Mouse (Mus musculus) forelimb bud, embryonic 11.5 days (tissue): ENCODE data around the gene Dpm2.
A peak's percentile ranks its signal among the peaks of the same experiment; 100 is the strongest.

ENCODE experiments used
- DNase-seq: peaks from one replicate; pipeline ENCODE4 v3.0.0-alpha.2; 2012; ENCODE audit warnings: low read depth, low spot score

The Dpm2 gene

DNA sequence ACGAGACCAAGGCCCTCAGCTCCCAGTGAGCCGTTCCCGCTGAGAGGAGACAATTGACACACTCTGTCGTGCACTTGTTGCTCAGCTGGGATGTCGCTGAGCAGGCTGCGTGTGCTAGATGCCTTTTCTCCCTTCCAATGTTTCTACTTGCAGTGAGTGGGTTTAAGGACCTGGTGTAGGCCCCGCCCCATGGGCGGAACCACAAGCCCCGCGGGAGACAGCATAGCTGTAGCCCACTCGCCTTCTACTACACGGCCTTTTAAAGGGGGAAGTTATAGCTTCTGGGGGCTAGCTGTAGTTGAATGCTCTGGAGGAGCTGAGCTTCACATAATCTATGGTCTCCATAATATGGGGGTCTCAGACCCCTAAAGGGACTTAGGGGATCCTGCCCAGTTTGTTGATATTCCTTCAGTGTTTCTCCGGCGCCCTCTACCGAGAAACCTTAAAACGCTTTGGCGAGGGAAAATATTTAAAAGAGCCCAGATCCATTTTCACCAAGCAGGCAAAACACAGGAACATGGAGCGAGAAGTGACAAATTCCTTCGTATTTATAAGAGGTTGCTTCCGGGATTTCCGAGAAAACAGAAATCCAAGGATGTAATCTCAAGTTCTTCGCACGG is 40.1 kb downstream of the Dpm2 start:
- no peak for DNase-seq

DNA sequence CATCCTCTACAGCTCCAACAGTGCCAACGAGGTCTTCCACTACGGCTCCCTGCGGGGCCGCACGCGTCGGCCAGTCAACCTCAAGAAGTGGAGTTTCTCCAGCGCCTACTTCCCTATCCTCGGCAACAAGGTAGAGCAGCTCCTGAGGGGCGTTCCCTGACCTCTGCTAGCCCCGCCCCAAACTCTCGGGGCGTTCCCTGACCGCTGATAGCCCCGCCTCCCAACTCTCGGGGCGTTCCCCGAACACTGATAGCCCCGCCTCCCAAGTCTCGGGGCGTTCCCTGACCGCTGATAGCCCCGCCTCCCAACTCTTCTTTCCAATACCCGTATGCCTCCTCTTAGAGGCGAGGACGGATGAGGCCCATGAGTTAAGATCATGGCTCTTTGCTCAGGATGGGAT is 41.6 kb downstream of the Dpm2 start:
- DNase-seq = no peak

DNA sequence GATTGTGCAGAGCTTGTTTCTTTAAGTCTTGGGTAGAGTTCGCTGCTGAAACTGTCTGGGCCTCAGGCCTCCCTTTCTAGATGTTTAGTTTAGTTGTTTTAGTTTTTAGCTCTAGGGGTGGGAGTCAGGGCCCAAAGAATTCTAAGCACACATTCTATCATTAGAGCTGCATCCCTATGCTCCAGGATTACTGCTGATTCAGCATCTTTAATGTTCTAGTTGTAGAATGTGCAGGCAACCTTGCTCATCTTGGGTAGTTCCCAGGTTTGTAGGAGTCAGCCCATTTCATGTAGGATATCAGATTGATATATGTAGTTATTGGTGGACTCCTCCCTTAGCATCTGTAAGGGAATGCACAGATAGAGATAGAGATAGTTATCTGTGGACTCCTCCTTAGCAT is 46.5 kb downstream of the Dpm2 start:
- no peak for DNase-seq

DNA sequence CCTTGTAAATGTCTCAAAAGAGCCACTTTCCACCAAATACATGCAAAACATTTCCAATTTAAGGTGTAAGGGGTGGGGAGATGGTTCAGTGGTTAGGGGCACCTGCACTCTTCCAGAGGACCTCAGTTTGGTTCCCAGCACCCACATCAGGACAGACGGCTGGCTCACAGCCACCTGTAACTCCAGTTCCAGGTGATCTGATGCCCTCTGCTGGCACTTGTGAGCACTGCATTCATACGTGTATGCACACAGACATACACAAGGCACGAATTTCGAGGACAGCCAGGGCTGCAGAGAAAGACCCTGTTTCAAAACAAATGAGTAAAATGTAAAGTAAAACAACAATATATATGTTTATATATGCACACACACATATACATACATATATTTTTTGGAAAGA is 46.9 kb downstream of the Dpm2 start:
- DNase-seq = no peak

DNA sequence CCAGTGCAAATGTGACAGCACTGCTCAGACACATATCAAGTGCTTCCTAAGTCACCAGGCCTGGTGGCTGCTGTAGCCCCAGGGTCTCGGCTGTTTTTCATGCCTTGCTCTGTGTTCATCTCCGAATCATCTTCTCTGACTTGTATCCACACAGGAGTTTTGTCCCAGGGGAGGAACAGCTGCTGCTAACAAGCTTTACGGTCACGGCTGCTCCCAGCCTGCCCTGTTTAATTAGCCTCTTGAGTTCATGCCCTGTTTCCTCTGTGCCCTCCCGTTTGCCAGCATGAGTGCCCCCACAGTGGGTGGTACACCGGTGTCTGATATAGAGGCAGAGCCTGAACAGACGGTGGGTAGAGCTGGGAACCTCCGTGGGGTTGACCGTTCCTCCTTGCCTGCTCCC is 47.4 kb downstream of the Dpm2 start:
- DNase-seq = no peak

DNA sequence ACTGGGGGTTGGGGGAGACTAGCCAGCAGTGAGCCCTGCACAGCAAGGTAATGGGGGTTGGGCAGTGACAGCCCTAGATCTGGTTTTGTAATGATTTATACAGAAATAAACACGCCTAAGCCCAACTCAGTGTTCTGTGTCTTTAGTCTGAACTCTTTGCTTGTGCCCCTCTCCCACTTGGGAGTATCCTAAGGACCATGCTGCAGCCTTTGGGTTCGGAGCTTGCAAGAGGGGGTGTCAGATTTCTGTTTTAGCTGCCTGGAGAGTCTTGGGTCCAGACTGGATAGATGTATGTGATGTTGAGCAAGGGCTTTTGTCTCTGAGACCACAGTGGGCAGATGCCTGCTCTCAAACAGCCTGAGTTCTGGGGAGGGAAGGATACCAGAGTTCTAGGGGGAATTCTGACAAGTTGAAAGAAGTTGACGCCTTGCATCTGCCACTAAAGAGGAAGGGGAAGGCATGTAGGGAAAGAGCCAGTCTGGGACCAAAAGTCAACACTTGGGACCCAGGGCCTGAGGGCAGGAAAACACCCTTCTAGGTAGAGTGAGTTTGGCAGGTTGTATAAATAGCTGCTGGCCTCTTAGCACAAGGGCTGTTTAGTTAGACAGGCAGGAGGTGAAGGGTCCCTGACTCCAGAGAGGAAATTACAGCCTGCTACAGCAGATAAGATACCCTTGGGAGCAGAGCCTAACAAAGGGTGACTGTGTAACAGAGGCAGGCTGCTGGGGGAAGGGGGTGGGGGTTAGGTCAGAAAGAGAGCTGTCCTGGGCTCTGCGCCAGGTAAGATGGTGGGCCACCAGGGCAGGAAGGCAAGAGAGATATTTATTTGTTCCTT is 50.2 kb downstream of the Dpm2 start:
- peak; percentile 68 for DNase-seq

DNA sequence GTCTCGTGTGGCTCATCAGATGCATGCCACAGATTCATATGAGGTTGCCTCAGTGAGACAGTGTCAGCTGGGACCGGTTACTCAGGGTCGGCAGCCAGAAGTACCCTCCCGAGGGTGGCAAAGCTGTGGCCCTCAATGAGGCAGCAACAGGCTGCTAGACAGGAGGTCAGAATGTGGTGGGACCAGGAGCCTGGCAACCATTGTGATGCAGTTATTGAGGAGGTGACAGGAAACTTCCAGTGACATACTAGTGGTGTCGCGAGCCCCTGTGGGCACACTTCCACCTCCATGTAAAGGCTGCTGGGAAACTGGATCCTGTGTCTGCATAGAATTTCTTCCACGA is 50.8 kb downstream of the Dpm2 start, which contains the start of gene Ak1:
Gene Ak1 (plus strand): TSS at position 242 of the 343 bp plus-strand sequence.
- no peak for DNase-seq
